Mouse (Mus musculus): ENCODE measurements around the gene Atp5f1. TPM values are rescaled to one million over a fixed set of nuclear protein-coding genes. Genes with fewer than 3 reads are reported as not detected.
A peak's percentile ranks its signal among the peaks of the same experiment; 100 is the strongest.
"Not testable (repeated sequence)": the region's sequence is repeated elsewhere in the genome, so short reads cannot be mapped to it uniquely, and the experiment has no call there.

Gene Atp5f1
- 100 to 1,000 TPM; 250 to 254 TPM for total RNA-seq (2021)
- long read RNA-seq, partial matches to known transcripts = 210 of 215 reads
- long read RNA-seq, other reads (novel, unspliced or antisense) = 5 of 215 reads

DNA sequence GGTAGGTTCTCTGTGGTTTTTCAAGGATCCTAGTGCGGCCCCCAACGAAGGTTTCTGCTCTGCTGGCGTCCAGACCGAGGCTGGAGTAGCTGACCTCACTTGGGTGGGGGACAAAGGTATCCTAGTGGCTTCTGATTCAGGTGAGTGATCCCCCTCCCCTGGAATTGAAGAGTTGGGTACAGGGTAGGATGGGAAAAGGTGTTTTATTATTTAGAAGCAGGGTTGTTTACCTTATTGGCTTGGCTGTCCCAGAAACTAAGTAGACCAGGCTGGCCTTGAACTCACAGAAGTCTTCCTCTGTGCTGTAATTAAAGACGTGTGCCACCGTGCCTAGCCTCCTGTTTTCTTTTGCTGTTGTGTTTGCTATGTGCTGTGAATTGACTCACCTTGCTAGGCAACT lies at the start of gene Atp5f1:
Atp5f1 (minus strand) TSS at position 101 of the 400 bp plus-strand sequence.
- no peak for DNase-seq (ENCODE audit: low spot score in 2 of 2)

DNA sequence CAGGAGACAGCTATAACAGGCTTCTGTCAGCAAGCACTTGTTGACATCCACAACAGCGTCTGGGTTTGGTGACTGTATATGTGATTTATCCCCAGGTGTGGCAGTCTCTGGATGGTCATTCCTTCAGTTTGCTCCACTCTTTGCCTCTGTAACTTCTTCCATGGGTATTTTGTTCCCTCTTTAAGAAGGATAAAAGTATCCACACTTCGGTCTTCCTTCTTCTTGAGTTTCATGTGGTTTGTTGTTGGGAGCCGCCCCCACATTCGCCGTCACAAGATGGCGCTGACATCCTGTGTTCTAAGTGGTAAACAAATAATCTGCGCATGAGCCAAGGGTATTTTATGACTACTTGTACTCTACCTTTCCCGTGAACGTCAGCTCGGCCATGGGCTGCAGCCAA lies 43.5 kb upstream of the Atp5f1 start:
- not testable (repeated sequence) for DNase-seq (ENCODE audit: low spot score in 2 of 2)

DNA sequence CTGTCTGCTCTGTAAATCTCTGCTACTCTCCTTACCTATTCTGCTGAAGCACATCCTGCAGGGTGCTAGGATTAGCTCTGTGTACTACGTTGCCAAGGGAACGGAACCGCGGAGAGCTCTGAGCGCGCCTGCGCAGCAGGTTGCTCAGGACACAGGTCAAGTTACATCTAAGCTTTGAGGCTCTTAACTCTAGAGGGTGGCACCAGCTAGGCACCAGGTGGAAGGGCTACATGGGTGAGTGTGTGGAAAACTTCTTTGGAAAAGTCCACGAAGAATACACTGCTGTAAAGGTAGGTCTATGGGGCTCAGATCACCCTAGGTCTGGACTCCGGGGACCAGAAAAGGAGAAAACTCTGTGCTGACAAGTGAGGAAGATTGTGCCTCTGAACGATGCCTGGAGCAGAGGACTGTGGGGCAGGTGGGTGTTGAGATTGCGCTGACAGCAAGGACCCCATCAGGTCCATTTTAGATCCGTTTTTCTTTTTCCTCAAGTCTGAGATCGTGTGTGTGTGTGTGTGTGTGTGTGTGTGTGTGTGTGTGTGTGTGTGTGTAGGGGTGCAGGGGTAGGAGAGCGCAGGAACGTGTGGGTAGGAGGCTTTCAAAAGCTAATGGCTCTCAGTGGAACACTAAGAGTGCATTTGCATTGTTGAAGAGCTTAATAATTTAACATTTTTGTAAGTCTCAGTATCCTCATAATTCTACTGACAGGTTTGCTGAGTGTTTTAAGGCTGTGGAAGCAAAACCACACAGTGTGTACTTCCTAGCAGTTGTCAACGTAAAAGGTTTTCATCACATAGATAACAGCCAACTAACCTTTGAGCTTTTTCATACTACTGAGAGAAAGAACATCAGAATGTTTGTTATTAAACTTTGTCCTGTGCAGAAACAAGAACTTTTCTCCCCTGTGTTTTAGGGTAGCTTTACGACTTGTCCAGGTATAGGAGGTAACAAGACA lies 41.8 kb upstream of the Atp5f1 start:
- DNase-seq (ENCODE audit: low spot score in 2 of 2) = peak; percentile 26 to 40

DNA sequence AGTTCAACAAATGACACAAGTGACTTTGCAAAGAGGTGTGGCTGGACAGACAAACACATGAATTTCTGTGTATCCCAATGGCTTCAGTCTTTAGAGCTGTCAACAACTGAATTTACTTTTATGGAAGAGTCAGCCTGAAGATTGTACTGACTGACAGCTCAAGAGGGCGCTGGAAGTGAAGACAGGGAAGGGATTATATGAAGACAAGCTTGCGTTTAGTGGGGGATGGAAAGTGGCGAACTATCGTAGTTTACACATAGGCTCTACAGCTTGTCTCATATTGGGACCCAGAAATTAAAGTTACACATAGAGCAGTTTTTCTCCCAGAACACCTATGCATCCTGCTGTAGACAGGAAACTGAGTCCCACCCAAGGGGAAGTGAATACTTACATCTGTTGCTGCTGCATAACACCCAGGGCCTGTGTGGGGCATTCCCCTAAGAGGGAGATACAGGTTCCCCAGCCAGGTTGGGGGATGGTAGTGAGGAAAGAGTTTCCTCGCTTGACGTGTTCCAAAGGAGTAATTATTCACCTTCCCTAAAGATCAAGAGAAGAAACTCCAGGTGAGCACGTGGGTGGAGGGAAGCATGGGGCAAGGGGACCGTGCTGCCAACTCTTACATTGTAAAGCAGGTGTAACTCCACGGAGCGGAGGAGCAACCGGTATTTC lies 40.9 kb upstream of the Atp5f1 start:
- no peak for DNase-seq (ENCODE audit: low spot score in 2 of 2)

DNA sequence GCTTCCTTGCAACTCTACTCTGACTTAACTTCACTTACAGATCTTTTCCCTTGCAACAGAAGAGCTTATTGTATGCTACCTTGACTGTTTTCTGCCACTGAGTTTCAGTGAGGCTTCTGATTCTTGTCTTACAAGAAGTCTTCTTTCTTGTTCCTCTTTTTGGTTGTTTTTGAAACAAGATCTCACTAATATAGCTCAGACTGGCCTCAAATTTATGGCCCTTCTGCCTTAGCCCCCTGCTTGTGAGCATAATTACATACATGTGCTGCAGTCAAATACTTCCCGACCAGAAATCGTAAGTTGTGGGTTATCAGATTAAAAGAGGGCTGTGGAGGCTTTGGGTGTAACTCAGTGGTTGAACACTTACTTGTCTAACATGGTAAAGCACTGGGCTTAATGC lies 34.8 kb upstream of the Atp5f1 start:
- no peak for DNase-seq (ENCODE audit: low spot score in 2 of 2)

DNA sequence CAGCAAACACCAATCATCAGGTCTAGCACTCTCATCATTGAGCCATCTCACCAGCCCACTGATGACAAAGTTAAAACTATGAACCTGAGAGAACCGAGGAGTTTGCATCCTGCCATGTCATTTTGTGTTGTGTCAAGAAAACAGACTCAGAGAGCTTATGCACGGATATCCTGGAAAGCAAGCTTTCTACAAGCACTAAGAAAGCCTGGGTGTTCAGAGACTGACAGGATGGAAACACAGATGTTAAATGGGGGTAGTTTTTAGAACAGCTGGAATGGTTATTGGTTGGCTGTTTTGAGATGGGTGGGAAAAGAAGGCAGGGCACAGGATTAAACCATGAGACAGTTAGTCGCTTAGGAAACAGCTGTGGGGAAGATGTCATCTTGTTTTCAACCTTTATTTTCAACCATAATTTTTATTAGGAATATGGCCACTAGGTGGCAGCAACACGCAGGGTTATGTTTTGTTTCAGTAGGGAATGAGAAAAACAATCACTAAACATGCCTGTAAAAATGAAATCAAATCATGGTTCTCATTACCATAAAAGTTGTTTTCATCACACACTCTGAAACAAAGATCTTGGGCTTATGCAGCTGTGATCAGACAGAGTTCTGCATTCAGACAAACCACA lies 31.9 kb upstream of the Atp5f1 start:
- peak; percentile 34 to 80 for DNase-seq (ENCODE audit: low spot score in 2 of 2)

DNA sequence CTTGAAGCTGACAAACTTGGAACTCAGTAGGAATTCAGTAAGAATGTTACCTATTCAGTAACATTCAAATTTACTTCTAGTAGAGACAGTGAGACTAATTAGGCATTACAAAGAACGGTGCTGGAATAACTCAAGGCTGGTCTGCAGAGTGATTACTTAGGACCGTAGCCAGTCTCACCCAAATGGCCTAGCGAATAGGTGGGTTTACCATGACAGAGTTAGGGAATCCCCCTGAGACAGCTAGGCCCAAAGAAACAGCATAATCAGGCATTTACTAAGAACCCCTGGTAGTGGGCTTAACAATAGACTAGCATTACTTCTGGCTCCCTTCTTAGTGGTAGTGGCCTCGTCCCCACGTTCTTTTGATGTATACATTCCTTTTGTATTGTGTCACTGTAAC lies 29.7 kb upstream of the Atp5f1 start:
- not testable (repeated sequence) for DNase-seq (ENCODE audit: low spot score in 2 of 2)

DNA sequence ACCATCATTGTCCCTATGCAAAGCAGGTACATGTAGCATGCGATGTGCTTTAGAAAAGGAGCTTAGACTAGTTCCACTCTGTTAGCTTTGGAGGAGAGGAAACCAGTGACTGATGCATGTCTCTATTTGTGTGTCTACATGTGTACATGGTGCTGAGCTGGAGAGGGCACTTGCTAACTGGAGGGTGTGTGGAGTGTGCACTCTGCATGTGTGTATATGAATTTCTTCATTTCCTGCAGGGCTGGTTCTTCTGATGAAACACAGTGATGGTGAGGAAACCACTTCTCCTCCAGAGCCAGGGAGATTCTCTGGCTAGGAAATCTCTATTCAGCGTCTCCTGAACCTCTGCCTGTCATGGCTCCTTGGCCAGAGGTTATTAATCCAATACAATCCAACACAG lies 14.3 kb upstream of the Atp5f1 start:
- DNase-seq (ENCODE audit: low spot score in 2 of 2) = no peak

DNA sequence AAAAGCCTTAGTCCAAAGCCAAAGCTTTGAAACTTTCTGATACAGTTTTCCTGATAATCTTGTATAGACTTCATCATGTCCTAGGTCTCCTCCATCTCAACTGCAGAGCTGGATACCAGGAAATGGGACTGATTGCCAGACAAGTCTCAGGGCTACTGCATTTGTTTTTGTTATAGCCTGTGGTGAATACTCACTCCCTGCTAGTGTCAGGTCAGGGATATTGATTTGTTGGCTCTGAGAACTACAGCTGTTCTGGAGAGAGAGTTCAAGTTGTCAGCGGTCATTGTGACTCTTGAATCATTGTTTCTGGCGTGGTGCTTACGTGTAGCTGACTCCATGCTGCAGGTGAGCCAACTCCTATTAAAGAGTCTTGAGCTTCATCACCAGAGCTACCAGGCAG lies 13.5 kb upstream of the Atp5f1 start, which contains the start of gene Ovgp1:
Ovgp1 (plus strand) TSS at position 301 of the 400 bp plus-strand sequence.
- no peak for DNase-seq (ENCODE audit: low spot score in 2 of 2)

DNA sequence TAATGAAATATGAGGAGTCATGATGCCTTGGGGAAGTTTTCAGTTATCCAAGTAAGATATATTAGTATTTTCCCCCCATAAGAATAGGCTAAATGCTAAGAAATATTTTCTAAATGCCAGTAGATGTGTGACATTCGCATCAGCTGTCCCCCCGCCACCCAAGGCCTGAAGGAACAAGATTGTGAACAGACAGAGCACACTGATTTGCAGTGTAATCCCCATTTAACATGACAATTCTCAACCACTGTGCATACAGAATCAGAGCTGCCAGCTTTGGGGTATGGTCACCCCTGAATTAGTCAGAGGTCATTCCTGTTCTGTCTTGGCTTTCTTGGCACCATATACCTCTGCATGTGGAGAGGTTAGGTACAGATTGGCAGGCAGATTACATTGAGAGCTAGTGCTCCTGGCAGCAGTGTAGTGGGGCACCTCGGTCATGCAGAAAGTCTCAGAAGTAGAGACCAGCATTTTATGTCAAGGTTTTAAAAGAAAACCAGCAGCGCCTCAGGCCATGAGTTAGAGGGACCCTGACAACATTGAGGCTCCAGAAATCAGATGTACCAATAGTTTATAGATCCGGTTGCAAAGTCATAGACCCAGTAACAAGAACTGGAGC lies 12.0 kb upstream of the Atp5f1 start:
- no peak for DNase-seq (ENCODE audit: low spot score in 2 of 2)

DNA sequence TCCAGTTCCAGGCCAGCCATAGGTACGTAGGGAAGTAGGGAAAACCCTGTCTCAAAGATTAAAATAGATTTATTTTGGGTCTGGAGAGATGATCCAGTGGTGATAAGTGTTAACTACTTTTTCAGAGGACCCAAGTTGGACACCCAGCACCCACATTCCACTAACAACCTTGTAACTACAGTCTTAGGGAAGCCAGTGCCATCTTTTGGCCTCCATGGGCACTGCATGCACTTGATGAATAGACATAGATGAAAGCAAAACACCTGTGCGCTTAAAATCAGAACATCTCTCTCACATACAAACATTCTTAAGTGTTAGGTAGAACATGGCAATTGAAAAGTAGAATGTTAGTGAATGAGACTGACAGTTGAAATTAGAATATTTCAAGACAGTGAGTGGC lies 801 bp upstream of the Atp5f1 start:
- DNase-seq (ENCODE audit: low spot score in 2 of 2) = no peak

DNA sequence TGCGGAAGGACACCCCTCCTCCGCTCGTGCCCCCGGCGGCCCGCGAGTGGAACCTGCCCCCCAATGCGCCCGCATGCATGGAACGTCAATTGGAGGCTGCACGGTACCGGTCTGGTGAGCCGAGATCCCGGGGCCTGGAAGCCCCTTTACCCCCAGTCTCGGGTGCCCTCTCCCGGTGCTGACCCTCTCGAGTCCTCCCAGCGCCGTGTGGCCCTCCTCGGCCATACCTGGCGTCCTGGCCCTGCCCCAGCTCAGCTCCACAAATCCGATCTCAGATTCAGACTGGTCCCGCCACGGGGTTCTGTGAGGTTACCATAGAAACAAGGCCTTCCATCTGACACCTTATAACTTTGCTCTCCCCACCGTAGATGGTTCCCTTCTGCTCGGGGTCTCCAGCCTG lies 314 bp downstream of the Atp5f1 start:
- no peak for DNase-seq (ENCODE audit: low spot score in 2 of 2)

DNA sequence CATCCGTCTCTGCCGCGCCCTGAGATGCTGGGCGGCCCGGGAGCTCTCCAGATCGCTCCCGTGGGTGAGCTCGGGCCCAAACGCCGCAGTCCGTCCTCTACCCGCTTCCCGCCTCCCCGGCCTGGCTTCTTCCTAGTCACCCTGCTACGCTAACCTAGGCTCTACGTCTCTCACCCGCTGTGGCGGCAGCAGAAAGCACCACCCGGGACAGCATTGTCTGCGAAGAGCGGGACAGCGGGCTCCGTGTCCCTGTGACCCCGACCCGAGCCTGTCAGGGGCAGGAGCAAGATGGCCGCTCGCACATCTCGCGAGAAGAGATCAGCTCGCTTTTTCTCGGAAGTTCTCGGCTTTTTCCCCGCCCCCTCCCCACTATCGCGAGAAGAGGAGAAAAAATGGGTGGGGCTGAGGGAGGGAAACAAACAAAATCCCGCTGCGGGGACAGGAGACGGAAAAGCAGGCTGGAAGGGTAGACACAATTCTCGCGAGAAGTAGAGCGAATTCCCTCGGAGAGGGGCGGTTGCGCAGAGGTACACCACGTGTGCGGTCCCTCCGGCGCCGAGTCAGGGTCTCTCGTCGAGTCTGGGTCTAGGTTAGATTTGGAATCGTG lies 822 bp downstream of the Atp5f1 start, which contains the start of gene Wdr77:
Wdr77 (plus strand) TSS at position 396 of the 607 bp plus-strand sequence.
- peak; percentile 92 to 97 for DNase-seq (ENCODE audit: low spot score in 2 of 2)

DNA sequence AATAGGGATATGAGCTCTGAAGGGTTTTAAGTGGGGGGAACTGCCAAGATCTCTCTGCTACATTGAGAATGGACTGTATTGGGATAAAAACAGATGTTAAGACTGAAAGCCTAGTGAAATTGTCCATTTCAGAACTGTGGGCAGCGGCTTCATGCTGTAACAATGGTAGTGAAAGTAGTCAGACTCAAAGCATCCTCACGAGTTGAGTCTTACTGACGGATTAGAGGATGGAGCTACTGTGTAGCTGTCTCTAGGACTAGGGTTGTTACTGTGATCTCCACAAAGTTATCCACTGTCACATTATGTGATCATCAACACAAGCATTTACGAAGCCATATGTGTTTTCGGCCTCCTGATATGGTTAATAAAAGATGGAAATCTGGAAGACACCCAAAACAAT lies 1.7 kb downstream of the Atp5f1 start:
- DNase-seq (ENCODE audit: low spot score in 2 of 2) = no peak

DNA sequence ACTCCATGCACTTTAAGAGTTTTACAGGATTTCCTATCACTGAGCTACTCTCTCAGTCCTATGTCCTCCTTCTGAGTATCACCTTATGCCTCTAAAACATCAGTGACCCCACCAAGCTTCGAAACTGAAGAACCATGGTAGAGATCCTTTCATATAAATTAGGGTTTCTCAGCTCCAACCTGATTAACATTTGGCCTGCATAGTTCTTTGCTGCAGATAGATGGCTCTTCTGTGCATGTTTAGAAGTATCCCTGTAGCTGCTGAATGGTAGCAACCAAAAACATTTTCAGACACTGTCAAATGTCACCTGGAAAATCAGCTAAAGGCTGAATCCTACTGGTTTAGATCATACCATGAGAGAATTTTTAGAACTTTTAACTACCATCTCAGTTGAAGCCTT lies 2.7 kb downstream of the Atp5f1 start:
- DNase-seq (ENCODE audit: low spot score in 2 of 2) = no peak

DNA sequence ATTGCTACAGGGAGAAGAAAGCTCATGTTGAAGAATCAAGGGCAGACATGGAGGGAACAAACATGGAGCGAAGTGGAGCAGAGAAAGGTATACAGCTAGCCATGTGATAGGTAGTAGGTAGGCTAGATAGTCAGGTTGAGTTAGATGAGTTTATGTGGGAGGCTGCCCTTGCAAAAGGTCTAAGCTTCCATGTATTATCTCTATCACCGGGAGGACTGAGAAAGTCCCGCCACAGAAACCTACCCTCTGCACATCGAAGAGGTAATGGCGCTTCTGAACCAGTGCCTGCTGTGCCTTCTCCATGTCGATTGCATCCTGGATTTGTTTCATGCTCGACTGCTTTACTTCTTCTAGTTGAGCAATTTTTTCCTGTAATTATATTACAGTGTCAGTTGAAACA lies 8.6 kb downstream of the Atp5f1 start:
- no peak for DNase-seq (ENCODE audit: low spot score in 2 of 2)

DNA sequence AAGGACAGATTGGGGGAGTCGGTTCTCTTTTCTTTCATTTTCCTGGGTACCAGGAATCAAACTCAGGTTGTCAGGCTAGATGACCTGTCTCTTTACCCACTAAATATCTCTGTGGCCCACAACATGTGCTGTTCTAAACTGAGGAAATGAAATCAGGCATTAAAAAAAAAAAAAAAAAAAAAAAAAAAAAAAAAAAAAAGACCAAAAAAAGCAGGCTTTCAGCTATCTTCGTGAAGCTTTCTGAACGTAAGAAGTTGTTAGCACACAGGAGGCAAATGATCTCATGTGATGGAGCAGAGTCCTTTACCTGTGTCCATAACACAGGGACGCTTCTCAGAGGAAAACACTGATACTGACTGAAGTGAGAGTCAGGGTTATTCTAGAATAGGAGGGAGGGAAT lies 23.8 kb downstream of the Atp5f1 start:
- DNase-seq (ENCODE audit: low spot score in 2 of 2) = no peak

DNA sequence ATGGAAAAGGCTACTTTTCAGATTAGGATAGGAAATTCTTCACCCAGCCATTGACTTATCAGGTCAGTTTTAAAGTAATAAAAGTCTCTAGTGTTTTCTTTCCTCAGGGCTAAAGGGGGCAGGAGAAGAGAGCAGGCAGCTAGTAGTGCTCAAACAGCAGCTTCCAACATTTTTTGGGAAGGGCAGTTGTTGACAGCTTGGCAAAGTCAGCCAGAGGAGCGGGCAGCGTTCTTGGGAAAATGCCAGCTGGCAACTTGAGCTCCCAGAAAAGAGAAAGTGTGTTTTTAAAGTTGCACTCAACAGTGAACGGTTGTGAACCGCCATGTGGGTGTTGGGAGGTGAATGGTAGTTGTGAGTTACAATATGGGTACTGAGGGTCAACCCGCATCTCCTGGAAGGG lies 24.9 kb downstream of the Atp5f1 start:
- DNase-seq (ENCODE audit: low spot score in 2 of 2) = no peak

DNA sequence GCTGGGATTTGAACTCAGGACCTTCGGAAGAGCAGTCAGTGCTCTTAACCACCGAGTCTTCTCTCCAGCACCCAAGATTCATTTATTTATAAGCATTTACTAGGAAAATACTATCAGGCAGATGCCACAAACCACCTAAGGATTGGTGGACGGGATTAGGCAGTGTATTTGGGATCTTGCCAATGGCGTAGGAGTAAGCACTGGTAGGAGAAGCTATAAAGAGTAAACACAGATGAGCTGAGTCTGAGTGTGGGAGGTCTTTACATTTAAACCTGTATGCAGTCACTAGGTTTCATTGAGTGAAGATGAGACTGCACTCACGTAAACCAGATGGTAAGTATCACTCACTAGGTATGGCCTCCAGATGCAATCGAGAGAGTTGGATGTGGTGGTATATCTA lies 26.0 kb downstream of the Atp5f1 start:
- no peak for DNase-seq (ENCODE audit: low spot score in 2 of 2)

DNA sequence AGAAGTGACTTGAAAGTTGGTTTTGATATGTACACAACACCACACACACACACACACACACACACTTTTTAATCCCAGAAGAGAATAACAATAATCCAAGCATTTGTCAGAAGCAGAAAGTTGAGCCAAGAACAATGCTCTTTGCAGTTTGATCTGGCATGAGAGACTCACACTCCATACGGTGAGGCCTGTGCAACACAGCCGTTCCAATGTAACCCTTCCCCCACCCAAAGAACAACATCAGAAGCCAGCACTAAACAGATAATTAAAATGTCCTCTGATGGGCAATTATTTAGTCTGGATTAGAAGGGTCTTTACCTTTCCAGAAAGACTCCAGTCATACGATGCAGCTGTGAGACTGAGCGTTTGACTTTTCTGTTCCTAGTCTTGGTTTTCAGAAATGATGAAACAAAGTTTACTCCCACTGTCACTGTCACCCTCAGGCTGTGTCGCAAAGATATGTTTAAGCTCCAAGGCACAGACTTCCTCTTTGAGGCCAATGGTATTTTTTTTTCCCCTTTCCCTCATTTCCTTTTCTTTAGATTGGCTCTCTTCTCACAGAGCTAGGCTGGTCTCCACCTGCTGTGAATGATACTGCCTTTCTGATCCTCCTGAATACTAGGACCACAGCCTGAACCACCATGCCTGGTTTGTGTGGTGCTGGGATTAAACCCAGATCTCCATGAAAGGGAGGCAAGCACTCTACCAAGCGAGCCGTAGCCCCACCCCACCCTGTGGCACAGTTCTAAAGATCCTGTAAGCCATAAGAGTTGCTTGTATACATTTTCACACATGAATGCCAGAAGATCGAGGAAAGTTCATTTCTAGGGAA lies 27.4 kb downstream of the Atp5f1 start, which contains the start of gene I830077J02Rik:
I830077J02Rik (minus strand) TSS at position 425 of the 832 bp plus-strand sequence.
- no peak for DNase-seq (ENCODE audit: low spot score in 2 of 2)

Data from layer of hippocampus, adult 18-20 months (tissue).